Mouse (Mus musculus): Measurements from ENCODE around the gene Spocd1. TPM values are rescaled to one million over a fixed set of nuclear protein-coding genes. Genes with fewer than 3 reads are reported as not detected.
A peak's percentile ranks its signal among the peaks of the same experiment; 100 is the strongest.
"Not testable (repeated sequence)": the region's sequence is repeated elsewhere in the genome, so short reads cannot be mapped to it uniquely, and the experiment has no call there.

Gene Spocd1
- polyA plus RNA-seq (2014; fragmentation: Nextera tagmentation; extraction: Ambion mirVana), result not detected in 2 replicates

DNA sequence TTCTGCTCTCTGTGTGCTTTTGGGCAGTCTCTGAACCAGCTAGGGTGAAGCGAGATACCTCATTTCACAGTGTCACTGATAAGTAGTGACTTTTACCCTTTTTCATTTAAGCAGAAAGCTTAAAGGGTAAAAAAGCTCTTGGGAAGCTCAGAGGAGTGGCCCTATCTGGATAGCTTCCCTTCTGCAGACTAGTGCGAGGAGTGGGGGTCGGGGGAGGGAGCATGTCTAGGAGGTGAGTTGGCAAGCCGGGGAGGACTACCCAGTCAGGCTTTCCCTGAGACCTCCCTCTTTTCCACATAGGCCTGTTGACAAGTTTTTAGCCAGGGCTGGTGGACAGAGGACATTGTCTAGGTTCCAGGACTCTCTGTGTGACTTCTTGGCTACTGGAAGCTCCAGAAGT is at the start of gene Spocd1:
Gene Spocd1 (plus strand): TSS at position 301 of the 400 bp plus-strand sequence.
- Histone ChIP-seq H3K4me3 (ENCODE audit: low read depth, low read length) (no peak within 1 kb of the TSS), H3K27ac (ENCODE audit: low read depth, low read length) (no peak within 1 kb of the TSS)
- 47% methylated on average over 4 of the region's 4 CpGs for WGBS

DNA sequence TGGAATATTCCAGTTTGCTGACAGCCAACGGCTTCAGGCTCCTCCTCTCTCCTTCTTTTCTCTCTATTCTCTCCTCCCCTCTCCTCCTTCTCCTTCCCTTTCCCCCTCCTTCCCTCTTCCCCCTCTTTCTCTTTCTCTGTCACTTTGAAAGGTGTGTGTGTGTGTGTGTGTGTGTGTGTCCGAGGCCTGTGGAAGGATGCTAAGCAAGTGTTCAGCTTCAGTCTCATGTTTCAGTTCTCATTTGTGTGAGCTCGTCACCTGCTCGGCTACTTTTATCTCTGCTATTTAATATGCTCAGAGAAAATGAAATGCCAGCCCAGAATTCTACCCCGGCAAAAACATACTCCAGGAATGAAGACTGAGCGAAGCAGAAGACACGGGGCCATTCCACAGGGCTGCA is 48.4 kb upstream of the Spocd1 start:
- Histone ChIP-seq H3K4me2 (no peak overlapping the region), H3K4me3 (ENCODE audit: low read depth, low read length) (no peak overlapping the region), H3K9ac (ENCODE audit: low read length) (no peak overlapping the region), H3K4me1 (ENCODE audit: control insufficient read depth, insufficient read depth, low read length) (peaks cover 23% of the 10 kb centered on the region), H3K27me3 (ENCODE audit: control insufficient read depth, insufficient read depth, low read length) (no peaks in the 10 kb centered on the region), H3K36me3 (ENCODE audit: control insufficient read depth, insufficient read depth, low read length) (no peaks in the 10 kb centered on the region), H3K27ac (ENCODE audit: low read depth, low read length) (no peak overlapping the region), H3K9me3 (ENCODE audit: control insufficient read depth, low read length) (no peaks in the 10 kb centered on the region)
- peak; percentile 39 for DNase-seq (ENCODE audit: low spot score, missing footprints)
- no peak for ATAC-seq (ENCODE audit: low FRiP score)
- WGBS, result 90% methylated on average over 7 of the region's 7 CpGs

More for the DNA sequence above, at the start of gene Spocd1:
- ATAC-seq (ENCODE audit: low FRiP score), result no peak
- Histone ChIP-seq H3K4me2 (peak within 1 kb of the TSS; percentile 37; the same call in 1 of the 2 replicates), H3K27me3 (ENCODE audit: control insufficient read depth, insufficient read depth, low read length) (no peaks in the 10 kb centered on the region), H3K9me3 (ENCODE audit: control insufficient read depth, low read length) (no peaks in the 10 kb centered on the region; the same call in 1 of the 2 replicates), H3K9ac (ENCODE audit: low read length) (no peak within 1 kb of the TSS), H3K36me3 (ENCODE audit: control insufficient read depth, insufficient read depth, low read length) (no peaks in the 10 kb centered on the region), H3K4me1 (ENCODE audit: control insufficient read depth, insufficient read depth, low read length) (no peaks in the 10 kb centered on the region)
- DNase-seq (ENCODE audit: low spot score, missing footprints), result no peak

DNA sequence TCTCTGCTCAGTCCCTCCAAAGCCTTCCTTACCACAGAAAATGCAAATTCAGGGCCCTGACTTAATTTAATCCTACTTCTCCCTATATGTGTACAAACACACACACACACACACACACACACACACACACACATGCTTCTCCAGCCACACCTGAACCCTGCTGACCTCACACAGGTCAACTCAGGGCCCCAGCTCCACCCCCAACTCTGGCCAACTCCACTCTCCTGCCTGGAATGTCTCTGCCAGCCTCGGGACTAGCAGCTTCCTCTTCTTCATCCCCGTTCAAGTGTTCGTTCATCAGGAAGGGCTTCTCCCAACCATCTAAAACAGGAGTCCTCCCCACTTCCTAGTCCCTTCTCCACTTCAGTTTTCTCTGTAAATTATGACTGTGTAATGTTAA is 47.4 kb upstream of the Spocd1 start:
- H3K4me1 ChIP-seq (ENCODE audit: control insufficient read depth, insufficient read depth, low read length), result peaks cover 23% of the 10 kb centered on the region
- ATAC-seq (ENCODE audit: low FRiP score), result no peak

DNA sequence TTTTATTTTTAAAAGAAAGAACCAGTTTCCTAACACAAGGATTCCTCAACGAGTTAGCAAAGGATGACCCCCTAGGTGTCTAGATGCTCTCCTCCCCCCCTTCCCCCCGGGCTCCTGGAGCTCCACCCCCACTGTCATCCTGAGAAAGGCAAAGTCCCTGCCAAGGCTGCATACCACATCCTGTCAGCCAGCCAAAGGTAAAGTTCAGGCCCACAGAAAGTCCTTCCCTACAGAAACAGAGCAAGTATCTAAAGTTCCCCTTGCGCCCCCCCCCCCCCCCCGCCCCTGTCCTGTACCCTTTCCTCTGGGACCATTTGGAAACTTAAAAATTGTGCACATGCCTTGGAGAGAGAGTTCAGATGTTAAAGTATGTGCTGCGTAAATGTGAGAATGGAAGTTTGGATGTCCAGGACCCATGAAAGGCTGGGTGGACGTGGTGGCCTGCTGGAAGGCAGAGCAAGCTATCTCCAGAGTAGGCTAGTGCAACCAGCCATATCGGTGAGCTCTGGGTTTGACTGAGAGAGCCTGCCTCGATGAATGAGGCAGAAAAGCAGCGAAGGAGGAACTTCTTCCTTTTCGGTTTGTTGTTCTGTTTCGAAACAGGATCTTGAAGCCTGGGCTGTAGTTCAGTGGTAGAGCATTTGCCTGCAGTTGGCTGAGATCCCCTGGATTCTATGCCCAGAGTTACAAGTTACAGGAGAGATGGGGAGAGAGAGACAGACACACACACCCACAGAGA is 46.3 kb upstream of the Spocd1 start:
- H3K4me1 ChIP-seq (ENCODE audit: control insufficient read depth, insufficient read depth, low read length), result peaks cover 13% of the 10 kb centered on the region

More for the DNA sequence above, 47.4 kb upstream of the Spocd1 start:
- no peaks in the 10 kb centered on the region for H3K9me3 ChIP-seq (ENCODE audit: control insufficient read depth, low read length)
- DNase-seq (ENCODE audit: low spot score, missing footprints), result peak; percentile 8
- no peak overlapping the region for H3K27ac ChIP-seq (ENCODE audit: low read depth, low read length)
- H3K4me3 ChIP-seq (ENCODE audit: low read depth, low read length), result no peak overlapping the region
- no peak overlapping the region for H3K9ac ChIP-seq (ENCODE audit: low read length)
- 28% methylated on average over 3 of the region's 3 CpGs for WGBS
- H3K4me2 ChIP-seq, result no peak overlapping the region
- no peaks in the 10 kb centered on the region for H3K36me3 ChIP-seq (ENCODE audit: control insufficient read depth, insufficient read depth, low read length)
- H3K27me3 ChIP-seq (ENCODE audit: control insufficient read depth, insufficient read depth, low read length), result no peaks in the 10 kb centered on the region

DNA sequence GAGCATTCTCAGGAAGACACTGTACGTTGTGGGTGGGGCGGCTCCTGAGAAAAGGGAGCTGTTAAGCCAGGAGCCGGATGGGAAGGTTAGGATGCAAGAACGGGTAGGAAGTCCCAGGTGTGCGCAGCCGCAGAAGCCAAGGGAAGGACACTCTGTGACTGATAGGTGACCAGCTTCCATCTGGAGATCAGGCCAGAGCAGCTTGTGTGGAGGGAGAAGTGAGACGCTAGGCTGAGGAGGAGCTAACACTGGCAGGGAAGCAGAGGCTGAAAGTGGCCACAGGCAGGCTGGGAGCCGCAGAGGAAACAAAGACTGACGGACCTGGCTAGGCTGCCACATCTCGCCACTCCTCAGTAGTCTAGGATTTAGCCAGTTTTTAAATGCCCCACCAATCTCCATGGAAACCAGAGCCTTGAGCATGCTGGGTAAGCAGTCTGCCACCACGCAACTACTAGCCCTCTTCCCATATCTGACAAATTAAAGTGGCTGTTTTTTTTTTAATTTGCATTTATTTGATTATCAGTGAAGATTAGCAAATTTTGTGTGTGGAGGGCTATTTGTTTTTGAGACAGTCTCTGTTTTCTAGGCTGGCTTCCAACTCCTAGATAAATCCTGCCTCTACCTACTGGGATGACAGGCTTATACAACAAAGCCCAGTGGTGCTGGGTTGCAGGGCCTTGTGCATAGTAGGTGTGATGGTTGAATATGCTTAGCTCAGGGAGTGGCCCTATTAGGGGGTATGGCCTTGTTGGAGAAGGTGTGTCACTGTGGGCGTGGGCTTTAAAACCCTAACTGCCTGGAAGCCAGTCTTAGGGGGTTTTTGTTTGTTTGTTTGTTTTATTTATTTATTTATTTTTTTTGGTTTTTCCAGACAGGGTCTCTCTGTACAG is 44.8 kb upstream of the Spocd1 start:
- DNase-seq (ENCODE audit: low spot score, missing footprints) (peak; percentile 90), ATAC-seq (ENCODE audit: low FRiP score) (peak; percentile 70; the same call in 1 of the 2 replicates)
- 43% methylated on average over 12 of the region's 12 CpGs for WGBS
- peak overlapping the region; percentile 51 for H3K9ac ChIP-seq (ENCODE audit: low read length)
- H3K4me3 ChIP-seq (ENCODE audit: low read depth, low read length), result no peak overlapping the region
- H3K27ac ChIP-seq (ENCODE audit: low read depth, low read length), result peak overlapping the region; percentile 75; the same call in 1 of the 2 replicates
- no peak overlapping the region; the same call in 1 of the 2 replicates for H3K4me2 ChIP-seq
- no peaks in the 10 kb centered on the region for H3K9me3 ChIP-seq (ENCODE audit: control insufficient read depth, low read length)
- no peaks in the 10 kb centered on the region for H3K27me3 ChIP-seq (ENCODE audit: control insufficient read depth, insufficient read depth, low read length)
- H3K36me3 ChIP-seq (ENCODE audit: control insufficient read depth, insufficient read depth, low read length), result no peaks in the 10 kb centered on the region
- peaks cover 11% of the 10 kb centered on the region; the same call in 1 of the 2 replicates for H3K4me1 ChIP-seq (ENCODE audit: control insufficient read depth, insufficient read depth, low read length)

More for the DNA sequence above, 46.3 kb upstream of the Spocd1 start:
- ATAC-seq (ENCODE audit: low FRiP score) (no peak), DNase-seq (ENCODE audit: low spot score, missing footprints) (peak; percentile 77)
- no peak overlapping the region for H3K4me2 ChIP-seq
- WGBS, result 38% methylated on average over 10 of the region's 11 CpGs
- H3K27ac ChIP-seq (ENCODE audit: low read depth, low read length), result no peak overlapping the region
- no peak overlapping the region for H3K9ac ChIP-seq (ENCODE audit: low read length)
- no peaks in the 10 kb centered on the region for H3K9me3 ChIP-seq (ENCODE audit: control insufficient read depth, low read length)
- no peaks in the 10 kb centered on the region for H3K27me3 ChIP-seq (ENCODE audit: control insufficient read depth, insufficient read depth, low read length)
- no peak overlapping the region for H3K4me3 ChIP-seq (ENCODE audit: low read depth, low read length)
- H3K36me3 ChIP-seq (ENCODE audit: control insufficient read depth, insufficient read depth, low read length), result no peaks in the 10 kb centered on the region

DNA sequence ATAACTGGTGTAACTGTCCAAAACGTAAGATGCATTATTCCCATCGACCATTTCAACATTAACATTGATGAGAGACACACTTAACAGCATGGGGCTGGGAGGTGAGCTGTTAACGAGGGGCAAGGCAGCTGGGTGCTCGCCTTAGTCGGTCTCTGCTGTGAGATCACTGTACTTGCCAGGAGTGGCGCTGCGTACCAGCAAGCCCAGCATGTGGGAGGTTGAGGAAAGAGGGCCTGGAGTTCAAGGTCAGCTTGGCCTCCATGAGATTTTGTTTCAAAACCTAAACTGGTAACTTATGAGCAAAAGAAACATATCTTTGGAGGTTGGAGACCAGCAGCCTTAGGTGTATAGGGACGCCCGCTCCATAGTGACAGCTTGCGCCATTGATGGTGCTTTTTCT is 39.4 kb upstream of the Spocd1 start:
- no peak overlapping the region for H3K4me2 ChIP-seq
- no peak for ATAC-seq (ENCODE audit: low FRiP score)
- H3K4me1 ChIP-seq (ENCODE audit: control insufficient read depth, insufficient read depth, low read length), result peaks cover under 1% of the 10 kb centered on the region; the same call in 1 of the 2 replicates
- no peaks in the 10 kb centered on the region for H3K27me3 ChIP-seq (ENCODE audit: control insufficient read depth, insufficient read depth, low read length)
- H3K9ac ChIP-seq (ENCODE audit: low read length), result no peak overlapping the region
- 81% methylated on average over 10 of the region's 10 CpGs for WGBS
- DNase-seq (ENCODE audit: low spot score, missing footprints), result no peak
- no peak overlapping the region for H3K27ac ChIP-seq (ENCODE audit: low read depth, low read length)
- H3K4me3 ChIP-seq (ENCODE audit: low read depth, low read length), result no peak overlapping the region
- no peaks in the 10 kb centered on the region for H3K9me3 ChIP-seq (ENCODE audit: control insufficient read depth, low read length)
- no peaks in the 10 kb centered on the region for H3K36me3 ChIP-seq (ENCODE audit: control insufficient read depth, insufficient read depth, low read length)

DNA sequence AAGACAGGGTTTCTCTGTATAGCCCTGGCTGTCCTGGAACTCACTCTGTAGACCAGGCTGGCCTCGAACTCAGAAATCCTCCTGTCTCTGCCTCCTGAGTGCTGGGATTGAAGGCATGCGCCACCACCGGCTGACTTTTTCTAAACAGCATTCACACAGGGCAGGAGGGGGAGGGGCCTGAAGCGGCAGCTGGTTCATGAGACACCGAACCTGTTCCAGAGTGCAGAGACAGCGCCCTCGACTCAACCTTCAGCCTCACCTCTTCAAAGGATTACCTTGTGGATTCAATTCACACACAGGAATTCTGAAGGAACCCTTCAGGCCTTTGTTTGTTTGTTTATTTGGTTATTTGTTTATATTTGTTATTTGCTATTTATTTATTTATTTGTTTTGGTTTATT is 39.0 kb upstream of the Spocd1 start:
- Histone ChIP-seq H3K4me1 (ENCODE audit: control insufficient read depth, insufficient read depth, low read length) (no peaks in the 10 kb centered on the region), H3K36me3 (ENCODE audit: control insufficient read depth, insufficient read depth, low read length) (no peaks in the 10 kb centered on the region), H3K27ac (ENCODE audit: low read depth, low read length) (no peak overlapping the region), H3K9me3 (ENCODE audit: control insufficient read depth, low read length) (no peaks in the 10 kb centered on the region), H3K9ac (ENCODE audit: low read length) (no peak overlapping the region), H3K4me2 (no peak overlapping the region), H3K4me3 (ENCODE audit: low read depth, low read length) (no peak overlapping the region), H3K27me3 (ENCODE audit: control insufficient read depth, insufficient read depth, low read length) (no peaks in the 10 kb centered on the region)
- ATAC-seq (ENCODE audit: low FRiP score) (no peak), DNase-seq (ENCODE audit: low spot score, missing footprints) (peak; percentile 66)
- 92% methylated on average over 7 of the region's 7 CpGs for WGBS

DNA sequence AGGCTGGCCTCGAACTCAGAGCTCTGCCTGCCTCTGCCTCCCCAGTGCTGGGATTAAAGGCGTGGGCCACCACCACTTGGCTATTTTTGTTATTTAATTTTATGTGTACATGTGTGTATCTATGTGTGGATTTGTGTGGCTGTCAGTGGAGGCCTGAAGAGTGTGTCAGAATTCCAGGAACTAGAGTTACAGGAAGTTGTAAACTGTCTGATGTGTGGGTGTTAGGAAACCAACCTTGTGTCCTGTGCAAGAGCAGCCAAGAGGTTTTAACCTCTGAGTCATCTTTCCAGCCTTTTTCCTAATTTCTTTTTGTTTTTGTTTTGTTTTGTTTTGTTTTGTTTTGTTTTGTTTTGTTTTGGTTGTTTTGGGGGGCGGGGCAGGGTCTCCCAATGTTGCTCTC is 34.2 kb upstream of the Spocd1 start:
- Histone ChIP-seq H3K4me1 (ENCODE audit: control insufficient read depth, insufficient read depth, low read length) (no peaks in the 10 kb centered on the region), H3K9ac (ENCODE audit: low read length) (no peak overlapping the region), H3K4me3 (ENCODE audit: low read depth, low read length) (no peak overlapping the region), H3K4me2 (no peak overlapping the region), H3K36me3 (ENCODE audit: control insufficient read depth, insufficient read depth, low read length) (no peaks in the 10 kb centered on the region), H3K27me3 (ENCODE audit: control insufficient read depth, insufficient read depth, low read length) (no peaks in the 10 kb centered on the region), H3K9me3 (ENCODE audit: control insufficient read depth, low read length) (no peaks in the 10 kb centered on the region), H3K27ac (ENCODE audit: low read depth, low read length) (no peak overlapping the region)
- 93% methylated on average over 3 of the region's 3 CpGs for WGBS
- DNase-seq (ENCODE audit: low spot score, missing footprints), result peak; percentile 45
- ATAC-seq (ENCODE audit: low FRiP score), result no peak

DNA sequence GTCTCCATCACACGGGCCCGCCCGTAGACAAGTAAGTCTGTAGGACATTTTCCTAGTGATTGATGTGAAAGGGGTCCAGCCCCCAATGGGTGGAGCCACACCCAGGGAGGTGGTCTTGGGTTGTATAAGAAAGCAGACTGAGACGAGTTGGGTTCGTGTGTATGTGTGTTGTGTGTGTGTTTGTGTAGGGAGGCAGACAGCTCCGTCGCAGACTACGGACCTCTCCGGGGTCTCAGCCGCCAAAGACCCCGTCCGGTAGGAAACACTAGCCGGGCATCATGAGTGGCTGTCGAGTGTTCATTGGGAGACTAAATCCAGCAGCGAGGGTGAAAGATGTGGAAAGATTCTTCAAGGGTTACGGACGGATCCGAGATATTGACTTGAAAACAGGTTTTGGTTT is 30.2 kb upstream of the Spocd1 start:
- H3K4me2 ChIP-seq; H3K4me3 ChIP-seq (ENCODE audit: low read depth, low read length); H3K36me3 ChIP-seq (ENCODE audit: control insufficient read depth, insufficient read depth, low read length); DNase-seq (ENCODE audit: low spot score, missing footprints); H3K27me3 ChIP-seq (ENCODE audit: control insufficient read depth, insufficient read depth, low read length); H3K27ac ChIP-seq (ENCODE audit: low read depth, low read length); H3K4me1 ChIP-seq (ENCODE audit: control insufficient read depth, insufficient read depth, low read length); ATAC-seq (ENCODE audit: low FRiP score); H3K9ac ChIP-seq (ENCODE audit: low read length); H3K9me3 ChIP-seq (ENCODE audit: control insufficient read depth, low read length): not testable (repeated sequence)
- 96% methylated on average over 18 of the region's 18 CpGs for WGBS

Data from midbrain, embryonic 11.5 days (tissue).